Mouse (Mus musculus): ENCODE measurements around the gene Pard6a. TPM values are rescaled to one million over a fixed set of nuclear protein-coding genes. Genes with fewer than 3 reads are reported as not detected.
A peak's percentile ranks its signal among the peaks of the same experiment; 100 is the strongest.

The Pard6a gene
- polyA plus RNA-seq, 2 experiments: 17.9 to 18.4 TPM

- Histone ChIP-seq H3K4me1 (ENCODE audit: control insufficient read depth, insufficient read depth, low read length) (peaks cover 11% of the 10 kb centered on the region), H3K27me3 (ENCODE audit: control insufficient read depth, insufficient read depth, low read length) (no peaks in the 10 kb centered on the region), H3K27ac (replicated peaks; ENCODE audit: low read depth, low read length) (no peak overlapping the region), H3K4me3 (replicated peaks; ENCODE audit: low read length) (no peak overlapping the region), H3K9me3 (ENCODE audit: control insufficient read depth, low read length) (no peaks in the 10 kb centered on the region), H3K9ac (ENCODE audit: low read depth, low read length, severe bottlenecking) (no peak overlapping the region), H3K36me3 (ENCODE audit: control insufficient read depth, insufficient read depth, low read length) (peaks cover 27% of the 10 kb centered on the region), H3K4me2 (replicated peaks; ENCODE audit: low read depth, low read length, severe bottlenecking) (no peak overlapping the region)
- 76% methylated on average over 30 of the region's 30 CpGs for WGBS
- no peak for TF ChIP-seq POLR2A (IDR thresholded peaks at IDR 0.05; ENCODE audit: borderline replicate concordance, extremely low read depth, insufficient read depth, insufficient read length)
- DNase-seq (ENCODE audit: low spot score): no peak
- ATAC-seq (ENCODE audit: low FRiP score, low read depth): no peak
Observed at GRCm38 (mm10) chr8:105695080-105695780, 5.7 kb upstream of the Pard6a start.

- DNase-seq (ENCODE audit: low spot score): no peak
- TF ChIP-seq POLR2A (IDR thresholded peaks at IDR 0.05; ENCODE audit: borderline replicate concordance, extremely low read depth, insufficient read depth, insufficient read length): no peak
- H3K27ac ChIP-seq (replicated peaks; ENCODE audit: low read depth, low read length): no peak overlapping the region
- ATAC-seq (ENCODE audit: low FRiP score, low read depth): no peak
- peaks cover 27% of the 10 kb centered on the region for H3K36me3 ChIP-seq (ENCODE audit: control insufficient read depth, insufficient read depth, low read length)
- WGBS: 91% methylated on average over 17 of the region's 17 CpGs
- no peaks in the 10 kb centered on the region for H3K27me3 ChIP-seq (ENCODE audit: control insufficient read depth, insufficient read depth, low read length)
- H3K4me3 ChIP-seq (replicated peaks; ENCODE audit: low read length): no peak overlapping the region
- H3K4me1 ChIP-seq (ENCODE audit: control insufficient read depth, insufficient read depth, low read length): peaks cover 16% of the 10 kb centered on the region
- no peaks in the 10 kb centered on the region for H3K9me3 ChIP-seq (ENCODE audit: control insufficient read depth, low read length)
- no peak overlapping the region for H3K4me2 ChIP-seq (replicated peaks; ENCODE audit: low read depth, low read length, severe bottlenecking)
- no peak overlapping the region for H3K9ac ChIP-seq (ENCODE audit: low read depth, low read length, severe bottlenecking)
Observed at GRCm38 (mm10) chr8:105697196-105697780, 3.7 kb upstream of the Pard6a start.

- ATAC-seq (ENCODE audit: low FRiP score, low read depth) (no peak), DNase-seq (ENCODE audit: low spot score) (no peak)
- H3K27me3 ChIP-seq (ENCODE audit: control insufficient read depth, insufficient read depth, low read length): no peaks in the 10 kb centered on the region
- H3K4me2 ChIP-seq (replicated peaks; ENCODE audit: low read depth, low read length, severe bottlenecking): no peak overlapping the region
- peaks cover 14% of the 10 kb centered on the region for H3K4me1 ChIP-seq (ENCODE audit: control insufficient read depth, insufficient read depth, low read length)
- H3K36me3 ChIP-seq (ENCODE audit: control insufficient read depth, insufficient read depth, low read length): peaks cover 34% of the 10 kb centered on the region
- H3K9me3 ChIP-seq (ENCODE audit: control insufficient read depth, low read length): no peaks in the 10 kb centered on the region
- WGBS: 82% methylated on average over 5 of the region's 5 CpGs
- TF ChIP-seq POLR2A (IDR thresholded peaks at IDR 0.05; ENCODE audit: borderline replicate concordance, extremely low read depth, insufficient read depth, insufficient read length): no peak
- no peak overlapping the region for H3K4me3 ChIP-seq (replicated peaks; ENCODE audit: low read length)
- H3K27ac ChIP-seq (replicated peaks; ENCODE audit: low read depth, low read length): no peak overlapping the region
- no peak overlapping the region for H3K9ac ChIP-seq (ENCODE audit: low read depth, low read length, severe bottlenecking)
Observed at GRCm38 (mm10) chr8:105698734-105699133, 2.2 kb upstream of the Pard6a start.

GRCm38 (mm10) chr8:105699488-105700215, 1.3 kb upstream of the Pard6a start:
- H3K4me2 ChIP-seq (replicated peaks; ENCODE audit: low read depth, low read length, severe bottlenecking): peak overlapping the region; percentile 74
- DNase-seq (ENCODE audit: low spot score) (no peak), ATAC-seq (ENCODE audit: low FRiP score, low read depth) (no peak)
- H3K4me1 ChIP-seq (ENCODE audit: control insufficient read depth, insufficient read depth, low read length): peaks cover 5% of the 10 kb centered on the region; the same call in 1 of the 2 replicates
- H3K27ac ChIP-seq (replicated peaks; ENCODE audit: low read depth, low read length): no peak overlapping the region
- H3K9me3 ChIP-seq (ENCODE audit: control insufficient read depth, low read length): no peaks in the 10 kb centered on the region
- H3K36me3 ChIP-seq (ENCODE audit: control insufficient read depth, insufficient read depth, low read length): peaks cover 41% of the 10 kb centered on the region
- H3K9ac ChIP-seq (ENCODE audit: low read depth, low read length, severe bottlenecking): peak overlapping the region; percentile 58; the same call in 1 of the 2 replicates
- 90% methylated on average over 11 of the region's 11 CpGs for WGBS
- H3K27me3 ChIP-seq (ENCODE audit: control insufficient read depth, insufficient read depth, low read length): no peaks in the 10 kb centered on the region
- peak overlapping the region; percentile 63 for H3K4me3 ChIP-seq (replicated peaks; ENCODE audit: low read length)
- TF ChIP-seq POLR2A (IDR thresholded peaks at IDR 0.05; ENCODE audit: borderline replicate concordance, extremely low read depth, insufficient read depth, insufficient read length): no peak

- Histone ChIP-seq H3K27me3 (ENCODE audit: control insufficient read depth, insufficient read depth, low read length) (no peaks in the 10 kb centered on the region), H3K4me3 (replicated peaks; ENCODE audit: low read length) (peak overlapping the region; percentile 63), H3K4me2 (replicated peaks; ENCODE audit: low read depth, low read length, severe bottlenecking) (peak overlapping the region; percentile 74), H3K36me3 (ENCODE audit: control insufficient read depth, insufficient read depth, low read length) (peaks cover 42% of the 10 kb centered on the region), H3K27ac (replicated peaks; ENCODE audit: low read depth, low read length) (no peak overlapping the region), H3K9me3 (ENCODE audit: control insufficient read depth, low read length) (no peaks in the 10 kb centered on the region), H3K4me1 (ENCODE audit: control insufficient read depth, insufficient read depth, low read length) (peaks cover 5% of the 10 kb centered on the region; the same call in 1 of the 2 replicates), H3K9ac (ENCODE audit: low read depth, low read length, severe bottlenecking) (peak overlapping the region; percentile 58)
- ATAC-seq (ENCODE audit: low FRiP score, low read depth): peak; percentile 38
- TF ChIP-seq POLR2A (IDR thresholded peaks at IDR 0.05; ENCODE audit: borderline replicate concordance, extremely low read depth, insufficient read depth, insufficient read length): no peak
- no peak for DNase-seq (ENCODE audit: low spot score)
- WGBS: 0% methylated on average over 21 of the region's 21 CpGs
Observed at GRCm38 (mm10) chr8:105700566-105700965, 382 bp upstream of the Pard6a start.
